Mouse (Mus musculus) hindbrain, embryonic 10.5 days (tissue): ENCODE results near the gene Hist3h2a. TPM values are rescaled to one million over a fixed set of nuclear protein-coding genes. Genes with fewer than 3 reads are reported as not detected.

Source experiments
- polyA plus RNA-seq: library from polyadenylated mRNA; unstranded; fragments of >200 nt; fragmentation: Nextera tagmentation; extraction: Ambion mirVana; gene quantifications from 2 replicates; pipeline ENCODE4 v1.2.1, GENCODE M21; 2016

The Hist3h2a gene
- polyA plus RNA-seq, 1 experiment from 2014 or later: 49.0 TPM

Other genes with a start within 250 kb of the Hist3h2a start
- not detected in 2 replicates for gene Olfr318, start 230.7 kb upstream of the Hist3h2a start, polyA plus RNA-seq
- gene Olfr317, start 215.5 kb upstream of the Hist3h2a start, polyA plus RNA-seq: not detected in 2 replicates
- not detected in 2 replicates for gene Olfr316, start 202.0 kb upstream of the Hist3h2a start, polyA plus RNA-seq
- gene Olfr315, start 181.5 kb upstream of the Hist3h2a start, polyA plus RNA-seq: not detected in 2 replicates
- gene Olfr314, start 171.7 kb upstream of the Hist3h2a start, polyA plus RNA-seq: not detected in 2 replicates
- 8.4 and 19.1 TPM in 2 replicates for gene Fam183b, start 152.7 kb upstream of the Hist3h2a start, polyA plus RNA-seq
- not detected in 2 replicates for gene Olfr313, start 139.7 kb upstream of the Hist3h2a start, polyA plus RNA-seq
- gene Olfr312, start 125.4 kb upstream of the Hist3h2a start, polyA plus RNA-seq: not detected in 2 replicates
- gene Olfr311, start 115.4 kb upstream of the Hist3h2a start, polyA plus RNA-seq: not detected in 2 replicates
- 10.0 and 12.0 TPM in 2 replicates for gene Gm12258, start 107.5 kb upstream of the Hist3h2a start, polyA plus RNA-seq
- gene 2810021J22Rik, start 87.5 kb upstream of the Hist3h2a start, polyA plus RNA-seq: 11.3 and 12.4 TPM in 2 replicates
- gene Zfp39, start 50.5 kb upstream of the Hist3h2a start, polyA plus RNA-seq: 4.3 and 4.7 TPM in 2 replicates
- 0.05 TPM in 1 of 2 replicates, not detected in the other for gene Btnl10, start 36.8 kb upstream of the Hist3h2a start, polyA plus RNA-seq
- gene Rnf187, start 15.8 kb upstream of the Hist3h2a start, polyA plus RNA-seq: 297 and 381 TPM in 2 replicates
- gene Hist3h2ba, start 5.8 kb upstream of the Hist3h2a start, polyA plus RNA-seq: 39.0 and 115 TPM in 2 replicates
- gene Trim17, start within 50 bp of the Hist3h2a start, polyA plus RNA-seq: 0.41 and 0.85 TPM in 2 replicates
- 18.8 and 20.2 TPM in 2 replicates for gene Trim11, start 23.4 kb downstream of the Hist3h2a start, polyA plus RNA-seq
- 0.15 TPM in 1 of 2 replicates, not detected in the other for gene Obscn, start 181.7 kb downstream of the Hist3h2a start, polyA plus RNA-seq
- 4.8 and 7.1 TPM in 2 replicates for gene Iba57, start 209.1 kb downstream of the Hist3h2a start, polyA plus RNA-seq
- gene Gjc2, start 228.5 kb downstream of the Hist3h2a start, polyA plus RNA-seq: 0.14 and 0.20 TPM in 2 replicates
- gene Guk1, start 237.5 kb downstream of the Hist3h2a start, polyA plus RNA-seq: 113 and 119 TPM in 2 replicates
- gene Mrpl55, start 247.8 kb downstream of the Hist3h2a start, polyA plus RNA-seq: 123 and 129 TPM in 2 replicates